Mouse (Mus musculus) forebrain, embryonic 14.5 days (tissue): Measurements from ENCODE around the gene Rimkla. TPM values are rescaled to one million over a fixed set of nuclear protein-coding genes. Genes with fewer than 3 reads are reported as not detected.

Experiments used
- ATAC-seq: fragments of 200-750 bp; cut with Nextera tagmentation; 2 replicates; pipeline ENCODE4 v1.8.0; 2017; ENCODE audit warnings: mild to moderate bottlenecking, moderate library complexity
- DNase-seq: peaks from one replicate; pipeline ENCODE4 v3.0.0-alpha.2; 2015; ENCODE audit warnings: low spot score
- H3K27ac ChIP-seq: fragments of 300-500 bp; sonication (generic); 2 replicates; pipeline ENCODE4 v1.5.1; 2014; ENCODE audit warnings: low read depth, mild to moderate bottlenecking, control low read depth, low read length, moderate library complexity
- H3K27me3 ChIP-seq: fragments of 300-500 bp; sonication (generic); replicated peaks from 2 replicates; pipeline ENCODE4 v1.6.1; 2014; ENCODE audit warnings: low read length, control low read depth, mixed read lengths; ENCODE audit not compliant: control insufficient read depth, insufficient read depth
- H3K36me3 ChIP-seq: fragments of 300-500 bp; sonication (generic); 2 replicates; pipeline ENCODE4 v1.6.1; 2014; ENCODE audit warnings: low read length, control low read depth; ENCODE audit not compliant: control insufficient read depth, insufficient read depth
- H3K4me1 ChIP-seq: fragments of 300-500 bp; sonication (generic); 2 replicates; pipeline ENCODE4 v1.6.1; 2014; ENCODE audit warnings: antibody characterized with exemption, low read length, control low read depth; ENCODE audit not compliant: control insufficient read depth, insufficient read depth
- H3K4me2 ChIP-seq: fragments of 300-500 bp; sonication (generic); 2 replicates; pipeline ENCODE4 v1.6.1; 2014; ENCODE audit warnings: mild to moderate bottlenecking, control low read depth, low read length
- H3K4me3 ChIP-seq: fragments of 300-500 bp; sonication (generic); 2 replicates; pipeline ENCODE4 v1.5.1; 2014; ENCODE audit warnings: low read depth, low read length, control low read depth
- H3K9ac ChIP-seq: fragments of 300-500 bp; sonication (generic); 2 replicates; pipeline ENCODE4 v1.6.1; 2014; ENCODE audit warnings: mild to moderate bottlenecking, low read length, control low read depth, moderate library complexity
- H3K9me3 ChIP-seq: fragments of 300-500 bp; sonication (generic); replicated peaks from 2 replicates; pipeline ENCODE4 v1.6.1; 2016; ENCODE audit warnings: low read length, control low read depth, mixed read lengths; ENCODE audit not compliant: control insufficient read depth
- WGBS: fragments of 180-500 bp; shearing (Covaris S2); extraction: QIAGEN DNeasy Blood & Tissue Kit; methylation state at CpG from one replicate; pipeline ENCODE4 v1.1.7; 2014; 5-methylcytosine and 5-hydroxymethylcytosine counted together
- polyA plus RNA-seq: library from polyadenylated mRNA; unstranded; fragments of >200 nt; fragmentation: Nextera tagmentation; extraction: Ambion mirVana; gene quantifications from 2 replicates; pipeline ENCODE4 v1.2.1, GENCODE M21; 2014

The Rimkla gene
- polyA plus RNA-seq, 1 experiment from 2014 or later, result 17.7 TPM

DNA sequence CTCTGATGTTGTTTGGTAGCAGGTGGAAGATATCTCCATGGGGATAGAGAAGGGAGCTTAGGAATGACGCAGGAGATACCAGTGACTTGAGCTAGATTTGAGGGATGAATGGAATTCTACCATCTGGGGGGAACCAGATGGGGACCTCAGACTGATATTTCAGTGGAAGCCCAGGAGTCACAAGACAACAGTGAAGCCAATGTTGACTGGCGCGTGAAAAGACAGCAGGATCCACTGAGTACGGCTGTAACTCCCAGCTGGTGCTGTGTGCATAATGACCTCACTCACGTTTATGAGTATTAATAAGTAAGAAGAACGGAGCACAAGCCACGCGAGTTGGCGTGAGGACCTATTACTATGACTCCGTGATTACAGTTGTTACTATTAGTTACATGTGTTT lies 2.8 kb downstream of the Rimkla start:
- DNase-seq (peak; percentile 25), ATAC-seq (no peak)
- Histone ChIP-seq H3K9me3 (no peaks in the 10 kb centered on the region), H3K4me2 (no peak overlapping the region), H3K4me3 (no peak overlapping the region), H3K4me1 (0 out of 2 replicates have a peak, but pooled peaks cover 6% of the 10 kb centered on the region), H3K36me3 (no peaks in the 10 kb centered on the region), H3K9ac (no peak overlapping the region), H3K27me3 (no peaks in the 10 kb centered on the region), H3K27ac (no peak overlapping the region)
- WGBS, result 77% methylated on average over 10 of the region's 10 CpGs

DNA sequence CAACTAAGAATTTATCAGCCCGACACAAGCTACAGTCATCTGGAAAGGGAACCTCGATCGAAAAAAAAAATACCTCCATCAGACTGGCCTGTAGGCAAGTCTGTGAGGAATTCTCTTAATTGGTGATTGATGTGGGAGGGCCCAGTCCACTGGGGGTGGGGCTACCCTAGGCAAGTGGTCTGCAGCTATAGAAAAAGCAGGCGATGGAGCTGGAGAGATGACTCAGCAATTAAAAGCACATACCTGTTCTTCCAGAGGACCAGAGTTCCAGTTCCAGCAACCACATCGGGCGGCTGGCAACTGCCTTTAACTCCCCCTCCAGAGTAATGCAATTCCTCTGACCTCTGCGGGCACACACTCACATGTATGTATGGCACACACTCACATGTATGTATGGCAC lies 7.5 kb downstream of the Rimkla start:
- Histone ChIP-seq H3K4me2 (no peak overlapping the region), H3K27ac (no peak overlapping the region), H3K9me3 (no peaks in the 10 kb centered on the region), H3K27me3 (no peaks in the 10 kb centered on the region), H3K4me3 (no peak overlapping the region), H3K36me3 (no peaks in the 10 kb centered on the region), H3K4me1 (no peaks in the 10 kb centered on the region), H3K9ac (no peak overlapping the region)
- ATAC-seq, result no peak
- 69% methylated on average over 7 of the region's 7 CpGs for WGBS
- no peak for DNase-seq

DNA sequence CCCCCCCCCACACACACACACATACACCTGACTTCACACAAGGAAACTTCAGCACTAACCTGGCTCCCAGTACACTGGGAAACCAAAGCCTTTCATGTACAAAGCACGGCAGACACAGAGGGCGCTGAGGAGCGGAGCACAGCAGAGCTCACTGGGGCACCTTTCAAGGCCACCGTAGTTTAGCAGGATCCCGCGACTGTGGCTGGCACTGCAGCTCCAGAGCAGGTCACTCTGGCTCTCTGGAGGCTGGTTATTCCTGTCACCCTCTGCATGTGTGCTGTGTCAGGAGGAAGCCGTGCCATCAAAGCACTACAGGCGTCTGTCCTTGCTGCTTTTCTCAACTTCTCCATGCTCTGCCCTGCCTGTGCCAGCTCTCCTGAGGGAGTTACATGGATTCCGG lies 9.4 kb downstream of the Rimkla start:
- Histone ChIP-seq H3K4me3 (no peak overlapping the region), H3K9me3 (no peaks in the 10 kb centered on the region), H3K4me1 (no peaks in the 10 kb centered on the region), H3K27me3 (no peaks in the 10 kb centered on the region), H3K4me2 (no peak overlapping the region), H3K9ac (no peak overlapping the region), H3K36me3 (no peaks in the 10 kb centered on the region), H3K27ac (no peak overlapping the region)
- no peak for ATAC-seq
- WGBS, result 63% methylated on average over 9 of the region's 9 CpGs
- DNase-seq, result no peak

DNA sequence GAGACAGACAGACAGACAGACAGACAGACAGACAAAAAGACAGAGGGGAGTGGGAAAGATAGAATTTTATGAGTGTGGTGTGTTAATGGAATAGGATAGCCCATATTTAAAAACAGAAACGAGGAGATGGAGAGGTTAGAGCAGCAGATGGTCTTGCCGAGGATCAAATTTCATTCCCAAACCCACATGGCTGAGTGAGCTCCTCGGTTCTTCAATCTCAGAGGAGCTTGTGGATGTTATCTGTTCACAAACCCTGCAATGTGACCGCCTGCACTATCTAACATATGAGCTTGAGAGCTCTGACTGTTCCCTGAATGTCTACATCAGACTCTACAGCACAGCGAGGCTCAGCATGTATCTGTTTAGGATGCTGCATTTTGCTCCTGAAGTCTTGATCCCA lies 19.3 kb downstream of the Rimkla start:
- Histone ChIP-seq H3K4me1 (no peaks in the 10 kb centered on the region), H3K9ac (no peak overlapping the region), H3K4me2 (no peak overlapping the region), H3K27ac (no peak overlapping the region), H3K4me3 (no peak overlapping the region), H3K9me3 (no peaks in the 10 kb centered on the region), H3K27me3 (no peaks in the 10 kb centered on the region), H3K36me3 (no peaks in the 10 kb centered on the region)
- no peak for DNase-seq
- WGBS, result 62% methylated on average over 5 of the region's 5 CpGs
- ATAC-seq, result no peak

DNA sequence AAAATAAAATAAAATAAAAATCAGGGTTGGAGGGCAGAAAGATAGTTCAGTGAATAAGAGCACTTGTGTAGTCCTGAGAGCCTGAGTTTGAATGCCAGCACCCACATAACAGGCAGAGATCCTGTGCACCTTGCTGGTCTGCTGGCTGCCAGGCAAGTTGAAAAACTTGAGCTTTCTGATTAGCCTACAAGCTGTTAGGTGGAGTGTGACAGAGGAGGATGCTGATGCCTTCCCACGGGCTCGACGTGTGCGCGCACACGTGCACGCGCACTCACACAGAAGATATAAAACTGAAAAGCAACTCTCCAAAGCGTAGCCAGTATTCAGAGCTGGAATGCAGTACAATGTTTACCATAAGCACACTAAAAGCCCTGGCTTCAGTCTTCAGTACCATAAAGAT lies 19.9 kb downstream of the Rimkla start:
- no peak overlapping the region for H3K4me3 ChIP-seq
- H3K36me3 ChIP-seq, result no peaks in the 10 kb centered on the region
- ATAC-seq (no peak), DNase-seq (no peak)
- no peaks in the 10 kb centered on the region for H3K4me1 ChIP-seq
- no peaks in the 10 kb centered on the region for H3K27me3 ChIP-seq
- no peaks in the 10 kb centered on the region for H3K9me3 ChIP-seq
- no peak overlapping the region for H3K4me2 ChIP-seq
- H3K9ac ChIP-seq, result no peak overlapping the region
- WGBS, result 87% methylated on average over 9 of the region's 9 CpGs
- H3K27ac ChIP-seq, result no peak overlapping the region

DNA sequence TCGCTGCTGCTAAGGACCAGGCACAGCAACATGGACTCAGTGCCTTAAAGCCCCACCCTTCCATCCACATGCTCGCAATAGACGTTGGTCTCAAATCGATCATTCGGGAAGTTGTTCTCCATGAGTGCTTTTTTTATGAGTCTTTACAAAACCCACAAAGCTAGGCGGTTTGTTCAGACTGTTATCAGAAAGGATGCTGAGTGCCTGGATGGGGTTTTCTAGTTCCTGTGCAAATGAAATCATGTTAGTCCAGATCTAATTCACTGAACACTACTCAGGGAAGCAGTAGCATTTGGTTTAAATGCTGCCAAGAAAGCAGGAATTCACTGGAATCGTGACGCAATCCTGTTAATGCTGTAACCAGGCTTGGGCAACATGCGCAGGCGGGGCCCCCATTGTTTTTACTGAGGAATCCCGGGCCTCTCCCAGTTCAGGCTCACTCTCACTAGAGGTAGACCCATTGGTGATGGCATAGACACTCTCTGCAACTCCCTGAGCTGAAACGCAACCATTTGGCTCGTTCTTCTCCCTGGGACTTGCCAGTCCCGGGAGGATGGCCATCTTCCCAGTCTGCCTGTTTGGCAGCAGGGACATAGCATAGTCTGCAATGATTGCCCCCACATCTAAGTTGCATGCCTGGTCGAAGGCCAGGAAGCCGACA lies 24.6 kb downstream of the Rimkla start:
- no peaks in the 10 kb centered on the region for H3K36me3 ChIP-seq
- H3K27me3 ChIP-seq, result no peaks in the 10 kb centered on the region
- H3K4me1 ChIP-seq, result peaks cover 10% of the 10 kb centered on the region
- H3K27ac ChIP-seq, result no peak overlapping the region
- H3K4me3 ChIP-seq, result no peak overlapping the region
- no peaks in the 10 kb centered on the region for H3K9me3 ChIP-seq
- no peak overlapping the region for H3K9ac ChIP-seq
- DNase-seq (peak; percentile 40), ATAC-seq (no peak; the same call in 1 of the 2 replicates)
- no peak overlapping the region for H3K4me2 ChIP-seq
- WGBS, result 83% methylated on average over 16 of the region's 16 CpGs

DNA sequence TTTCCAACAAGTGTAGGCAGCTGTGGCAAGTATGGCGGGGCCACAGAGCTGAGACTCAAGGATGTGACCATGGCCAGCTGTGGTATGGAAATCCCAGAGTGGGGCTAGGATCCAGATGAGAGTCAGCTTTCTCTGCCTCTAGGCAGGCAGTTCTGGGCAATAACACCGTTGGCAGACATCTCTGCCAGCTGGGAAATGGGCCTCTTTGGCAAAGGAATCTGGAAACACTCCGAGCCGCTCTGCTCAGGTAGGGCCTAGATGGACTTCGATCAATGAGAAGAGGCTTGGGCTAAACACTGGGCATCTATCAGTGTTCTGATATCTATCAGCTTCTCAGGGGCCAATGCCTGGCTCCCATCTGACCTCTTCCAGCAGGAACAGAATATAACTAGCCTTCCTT lies 26.6 kb downstream of the Rimkla start:
- no peaks in the 10 kb centered on the region for H3K27me3 ChIP-seq
- 90% methylated on average over 5 of the region's 5 CpGs for WGBS
- ATAC-seq (no peak), DNase-seq (no peak)
- H3K4me3 ChIP-seq, result no peak overlapping the region
- no peaks in the 10 kb centered on the region for H3K36me3 ChIP-seq
- no peaks in the 10 kb centered on the region for H3K9me3 ChIP-seq
- peaks cover 27% of the 10 kb centered on the region for H3K4me1 ChIP-seq
- no peak overlapping the region for H3K4me2 ChIP-seq
- no peak overlapping the region for H3K9ac ChIP-seq
- H3K27ac ChIP-seq, result no peak overlapping the region

DNA sequence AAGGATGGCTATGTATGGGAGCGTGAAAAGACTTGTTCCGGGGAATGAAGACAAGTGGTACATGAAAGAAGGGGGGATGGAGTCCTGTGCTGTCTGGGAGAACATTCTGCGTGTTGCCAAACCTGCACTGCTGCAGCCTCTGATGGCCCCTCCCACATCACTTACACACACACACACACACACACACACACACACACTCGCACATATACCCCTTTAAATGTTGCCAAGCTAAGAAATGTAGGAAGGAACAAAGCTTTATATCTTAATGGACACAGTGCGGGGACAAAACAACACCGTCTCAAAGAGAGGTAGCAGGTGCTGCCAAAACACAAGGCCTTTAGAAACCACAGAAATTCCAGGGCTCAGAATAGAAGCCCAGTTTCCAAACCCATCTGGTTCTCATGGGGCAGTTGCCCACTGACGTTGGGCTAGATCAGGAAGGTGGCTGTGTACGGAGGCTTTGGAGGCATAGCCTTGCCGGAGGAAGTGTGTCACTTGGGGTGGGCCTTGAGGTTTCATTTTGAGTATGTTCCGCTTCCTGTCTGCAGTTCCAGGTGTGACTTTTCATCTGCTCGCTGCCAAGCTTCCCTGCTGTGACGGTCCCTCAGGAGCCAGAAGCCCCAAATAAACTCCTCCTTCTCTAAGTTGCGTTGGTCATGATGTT lies 28.5 kb downstream of the Rimkla start:
- DNase-seq, result peak; percentile 36
- Histone ChIP-seq H3K9ac (no peak overlapping the region), H3K27me3 (no peaks in the 10 kb centered on the region), H3K4me3 (no peak overlapping the region), H3K9me3 (no peaks in the 10 kb centered on the region), H3K27ac (peak overlapping the region; percentile 89), H3K4me2 (no peak overlapping the region), H3K4me1 (peaks cover 31% of the 10 kb centered on the region), H3K36me3 (no peaks in the 10 kb centered on the region)
- no peak for ATAC-seq
- WGBS, result 67% methylated on average over 13 of the region's 13 CpGs
